Mouse (Mus musculus): Measurements from ENCODE around the gene Inpp5a. TPM values are rescaled to one million over a fixed set of nuclear protein-coding genes. Genes with fewer than 3 reads are reported as not detected.

Inpp5a gene
- total RNA-seq, 2 experiments from 2014 or later: 59.4 to 64.1 TPM

- DNase-seq: no peak
Observed at GRCm38 (mm10) chr7:139476700-139477099, 87.8 kb downstream of the Inpp5a start.

DNA sequence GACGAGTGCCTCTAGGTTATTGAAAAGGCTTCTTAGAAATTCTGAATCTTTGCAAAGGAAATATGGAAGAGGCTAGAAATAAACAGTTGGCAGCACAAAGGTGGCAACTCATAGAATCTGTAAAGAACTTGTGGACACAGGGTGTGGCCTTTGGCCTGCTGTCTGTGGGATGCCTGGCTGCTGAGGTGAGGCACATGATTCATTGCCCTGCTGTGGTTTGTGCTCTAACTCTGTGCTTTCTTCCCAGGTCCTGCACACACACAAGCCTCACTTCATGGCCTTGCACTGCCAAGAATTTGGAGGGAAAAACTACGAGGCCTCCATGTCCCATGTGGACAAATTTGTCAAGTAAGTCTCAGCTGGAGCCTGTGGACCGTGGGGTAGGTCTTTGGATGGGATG, 88.8 kb downstream of the Inpp5a start:
- no peak for DNase-seq

- no peak for DNase-seq
Observed at GRCm38 (mm10) chr7:139479077-139479476, 90.2 kb downstream of the Inpp5a start.

DNA sequence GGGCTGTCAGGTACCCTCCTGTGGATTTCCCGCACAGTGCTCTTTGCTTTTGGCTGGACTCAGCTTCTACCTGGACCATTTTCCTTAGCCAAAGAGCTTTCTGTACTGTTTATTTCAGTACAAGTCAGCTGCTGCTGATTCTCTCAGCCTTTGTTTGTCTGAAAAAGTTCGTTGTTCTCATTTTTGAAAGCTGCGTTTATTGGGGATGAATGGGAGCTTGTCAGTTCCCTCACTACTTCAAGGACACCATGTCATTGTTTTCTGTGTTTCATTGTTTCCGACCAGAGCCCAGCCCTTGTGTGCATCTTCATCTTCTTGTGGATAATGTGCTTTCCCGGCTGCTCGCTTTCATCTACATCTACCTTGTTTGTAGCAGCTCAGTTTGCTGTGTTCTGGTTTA, 90.7 kb downstream of the Inpp5a start:
- no peak for DNase-seq

- peak; percentile 67 for DNase-seq
Observed at GRCm38 (mm10) chr7:139484206-139484955, 95.5 kb downstream of the Inpp5a start.

GRCm38 (mm10) chr7:139489721-139490211, 100.9 kb downstream of the Inpp5a start:
- DNase-seq: no peak

DNA sequence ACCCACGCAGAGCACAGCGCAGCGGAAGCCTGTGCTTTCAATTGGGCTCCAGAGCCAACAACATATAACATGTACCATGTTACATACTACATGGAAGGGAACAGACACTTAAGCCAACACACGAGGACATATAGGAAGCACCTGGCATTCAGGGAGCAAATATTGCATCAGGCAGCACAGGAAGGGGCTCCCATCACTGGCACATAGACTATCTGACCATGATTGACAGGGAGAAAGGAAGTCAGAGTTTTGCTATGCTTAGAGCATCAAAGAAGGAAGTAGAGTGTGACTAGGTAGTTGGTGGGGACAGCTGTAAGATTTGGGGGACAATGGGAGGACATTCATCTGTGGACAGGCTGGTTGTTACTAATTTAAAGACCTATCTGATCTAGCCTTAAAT, 103.4 kb downstream of the Inpp5a start:
- no peak for DNase-seq

- DNase-seq: no peak
Observed at GRCm38 (mm10) chr7:139492946-139493345, 104.0 kb downstream of the Inpp5a start.

GRCm38 (mm10) chr7:139495791-139496190, 106.9 kb downstream of the Inpp5a start:
- DNase-seq: no peak

DNA sequence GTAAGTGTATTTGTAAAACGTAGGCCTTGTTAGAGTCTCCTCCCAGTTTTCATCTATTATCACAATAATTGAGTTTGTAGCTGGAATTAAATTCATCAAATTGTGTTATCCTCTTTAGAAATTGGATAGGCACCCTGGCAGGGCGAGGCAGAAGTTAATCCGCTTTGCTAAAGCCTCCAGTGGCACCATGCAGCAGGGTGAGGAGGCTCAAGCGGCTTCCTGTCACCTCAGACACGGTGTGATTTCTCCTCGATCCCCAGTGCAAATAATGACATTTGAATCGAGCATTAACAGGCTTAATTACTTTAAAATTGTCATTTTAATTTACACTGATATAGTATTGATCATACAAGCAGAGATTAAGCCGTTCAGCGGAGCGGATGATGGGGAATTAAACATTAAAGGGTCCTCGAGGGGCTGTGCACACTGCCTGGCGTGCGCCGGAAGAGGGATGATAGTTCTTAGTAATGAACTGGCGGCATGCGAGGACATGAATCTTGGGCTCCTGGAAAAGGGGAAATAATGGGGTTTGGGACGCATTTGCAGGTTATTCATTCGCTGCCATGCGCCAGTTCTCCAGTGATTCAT, 109.2 kb downstream of the Inpp5a start:
- no peak for DNase-seq

- no peak for DNase-seq
Observed at GRCm38 (mm10) chr7:139504064-139504463, 115.2 kb downstream of the Inpp5a start.

GRCm38 (mm10) chr7:139506677-139507412, 117.9 kb downstream of the Inpp5a start:
- DNase-seq: no peak

GRCm38 (mm10) chr7:139508938-139509337, 120.0 kb downstream of the Inpp5a start:
- peak; percentile 31 for DNase-seq

DNA sequence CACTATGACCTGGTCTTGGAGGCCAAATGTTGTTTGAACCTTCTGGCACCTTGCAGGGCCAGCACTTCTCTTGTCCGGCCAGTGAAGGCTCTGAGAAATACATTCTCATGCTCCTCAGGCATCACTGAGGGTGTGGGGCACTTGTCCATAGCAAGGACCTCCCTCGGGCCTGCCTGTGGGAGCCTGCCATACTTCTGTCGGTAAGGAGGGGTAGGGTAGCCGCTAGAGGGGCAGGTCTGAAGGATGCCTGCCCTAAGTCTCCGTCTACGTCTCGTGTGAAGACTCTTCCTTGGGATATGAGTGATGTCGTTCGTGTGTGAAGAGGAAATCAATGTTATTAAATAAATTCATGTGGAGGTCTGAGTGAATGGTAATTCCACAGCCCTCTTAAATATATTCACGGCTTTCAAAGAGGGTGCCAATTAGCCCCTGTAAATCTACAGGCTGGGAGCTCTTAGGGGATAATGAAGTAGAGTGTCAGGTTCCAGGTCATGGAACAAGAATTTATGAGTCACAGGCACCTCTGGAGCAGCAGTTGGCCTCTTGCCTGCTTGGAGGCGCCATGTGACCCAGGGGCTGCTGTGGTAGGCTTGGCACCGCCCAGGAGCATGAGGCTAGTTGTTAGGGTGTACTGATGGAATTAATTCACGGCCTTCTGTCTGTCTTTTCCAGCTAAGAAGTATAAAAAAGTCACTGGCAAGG, 127.2 kb downstream of the Inpp5a start:
- DNase-seq: peak; percentile 55

DNA sequence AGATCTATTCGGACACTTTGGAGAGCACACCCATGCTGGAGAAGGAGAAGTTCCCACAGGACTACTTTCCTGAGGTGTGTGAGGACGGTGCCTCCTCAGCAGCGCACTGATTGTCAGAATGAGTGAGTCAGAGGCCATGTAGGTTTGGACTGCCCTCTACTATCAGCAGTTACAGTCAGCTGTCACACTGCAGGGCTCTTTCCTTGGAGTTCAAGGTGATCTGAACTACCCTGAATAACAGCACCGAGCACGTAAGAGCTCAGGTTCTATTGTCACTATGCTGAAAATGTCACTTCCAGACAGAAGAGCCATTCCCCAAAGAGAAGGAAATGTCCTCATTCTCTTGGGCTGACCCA, 127.7 kb downstream of the Inpp5a start:
- no peak for DNase-seq

DNA sequence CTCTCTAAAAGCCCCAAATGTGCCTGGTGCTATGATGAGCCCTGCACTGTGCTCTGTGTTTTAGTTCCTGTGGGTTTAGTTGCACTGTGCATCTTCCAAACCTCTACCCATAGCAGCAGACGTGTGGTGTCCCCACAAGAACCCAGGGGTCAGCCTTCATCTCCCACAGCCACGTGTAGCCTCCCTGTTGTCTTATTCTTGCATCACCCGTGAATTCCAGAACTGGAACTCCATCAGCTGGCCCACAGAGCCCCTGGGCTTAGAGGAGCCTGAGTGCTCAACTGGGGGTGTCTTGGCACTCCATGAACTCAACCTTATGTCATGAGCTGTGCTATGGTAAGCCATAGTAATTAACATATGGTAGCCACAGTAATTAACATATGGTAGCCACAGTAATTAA, 129.4 kb downstream of the Inpp5a start:
- DNase-seq: no peak

DNA sequence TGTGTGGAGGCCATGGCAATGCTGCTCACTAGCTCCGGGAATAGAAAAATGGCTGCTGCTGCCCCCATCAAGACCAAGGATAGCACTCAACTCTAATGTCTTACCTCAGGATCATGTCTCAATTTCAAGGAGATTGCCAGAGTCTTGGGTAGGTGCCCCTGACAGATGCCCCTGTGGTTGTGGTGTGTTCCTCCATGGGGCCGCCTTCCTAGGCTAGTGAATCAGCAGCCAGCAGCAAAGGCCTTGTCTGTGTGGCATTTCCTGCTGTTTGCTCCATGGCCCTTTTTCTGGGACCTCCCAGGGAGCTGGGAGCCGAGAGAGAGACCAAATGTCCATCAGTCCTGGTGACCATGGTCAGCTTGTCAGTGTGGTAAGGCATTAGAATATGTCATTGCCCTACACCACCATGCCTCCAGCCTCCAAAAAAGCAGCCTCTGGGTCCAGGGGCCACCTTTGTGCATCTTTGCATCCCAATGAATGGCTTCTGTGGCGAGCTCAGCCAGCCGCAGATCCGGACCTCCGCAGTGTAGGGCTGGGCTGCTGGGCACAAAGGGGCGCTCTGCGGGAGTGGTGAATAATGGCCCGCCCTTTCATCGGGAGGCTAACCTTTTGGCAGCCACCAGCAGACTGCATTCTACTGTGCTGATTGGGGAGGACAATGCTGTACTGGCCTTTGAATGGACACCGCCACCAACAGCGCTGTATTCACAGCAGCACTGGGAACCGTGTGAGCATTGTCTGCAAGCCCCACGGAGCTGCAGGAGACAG, 139.6 kb downstream of the Inpp5a start:
- no peak for DNase-seq

- no peak for DNase-seq
Observed at GRCm38 (mm10) chr7:139529208-139529607, 140.3 kb downstream of the Inpp5a start.

GRCm38 (mm10) chr7:139530591-139531427, 141.9 kb downstream of the Inpp5a start:
- peak; percentile 65 for DNase-seq

- no peak for DNase-seq
Observed at GRCm38 (mm10) chr7:139531428-139531801, 142.5 kb downstream of the Inpp5a start.

- peak; percentile 43 for DNase-seq
Observed at GRCm38 (mm10) chr7:139536331-139536730, 147.4 kb downstream of the Inpp5a start.

Data from adrenal gland, postnatal 10 days (tissue).